Mouse (Mus musculus): Measurements from ENCODE around the gene Pard3b.

Gene Pard3b

GRCm38 (mm10) chr1:62518621-62519213 is 880.1 kb downstream of the Pard3b start:
- no peak for DNase-seq

- no peak for DNase-seq
These were observed 882.7 kb downstream of the Pard3b start for GRCm38 (mm10) chr1:62521368-62521767.

- DNase-seq: no peak
These were observed 884.1 kb downstream of the Pard3b start for GRCm38 (mm10) chr1:62522761-62523160.

GRCm38 (mm10) chr1:62527788-62528187 is 889.2 kb downstream of the Pard3b start:
- DNase-seq: no peak

- no peak for DNase-seq
These were observed 891.3 kb downstream of the Pard3b start for GRCm38 (mm10) chr1:62529941-62530340.

GRCm38 (mm10) chr1:62532426-62533126 is 894.0 kb downstream of the Pard3b start:
- DNase-seq: no peak

- no peak for DNase-seq
These were observed 910.3 kb downstream of the Pard3b start for GRCm38 (mm10) chr1:62548953-62549352.

GRCm38 (mm10) chr1:62550546-62550945 is 911.9 kb downstream of the Pard3b start:
- DNase-seq: no peak

GRCm38 (mm10) chr1:62551516-62551915 is 912.9 kb downstream of the Pard3b start:
- no peak for DNase-seq

- no peak for DNase-seq
These were observed 917.2 kb downstream of the Pard3b start for GRCm38 (mm10) chr1:62555838-62556237.

- no peak for DNase-seq
These were observed 924.4 kb downstream of the Pard3b start for GRCm38 (mm10) chr1:62562987-62563386.

GRCm38 (mm10) chr1:62564245-62565119 is 925.9 kb downstream of the Pard3b start:
- DNase-seq: no peak

- no peak for DNase-seq
These were observed 926.6 kb downstream of the Pard3b start for GRCm38 (mm10) chr1:62565120-62565809.

GRCm38 (mm10) chr1:62566596-62566995 is 928.0 kb downstream of the Pard3b start:
- DNase-seq: no peak

GRCm38 (mm10) chr1:62576939-62577590 is 938.4 kb downstream of the Pard3b start:
- no peak for DNase-seq

GRCm38 (mm10) chr1:62579024-62579765 is 940.6 kb downstream of the Pard3b start:
- no peak for DNase-seq

GRCm38 (mm10) chr1:62580314-62580935 is 941.8 kb downstream of the Pard3b start:
- no peak for DNase-seq

- no peak for DNase-seq
These were observed 943.9 kb downstream of the Pard3b start for GRCm38 (mm10) chr1:62582476-62582875.

- DNase-seq: no peak
These were observed 948.9 kb downstream of the Pard3b start for GRCm38 (mm10) chr1:62587536-62587935.

GRCm38 (mm10) chr1:62591296-62592031 is 952.8 kb downstream of the Pard3b start:
- DNase-seq: no peak

GRCm38 (mm10) chr1:62595401-62595800 is 956.8 kb downstream of the Pard3b start:
- DNase-seq: no peak
